9 mouse cellular contexts compared by ENCODE assay signal in genomic region chr3:83303876-83304275, GRCm38 (mm10).
DNase-seq lines count a peak whose midpoint lies in the region; ATAC-seq lines count a peak whose summit lies in the region.
"Had no signal": no experiment of that assay in that cellular context is flagged by ENCODE, and none has a peak within 500 bp of the region (broad histone marks: within the 10 kb centered on the region; RNA-seq: fewer than 3 reads in every experiment).

No protein-coding gene starts in this region.

- H3K27ac ChIP-seq in forebrain, embryonic 11.5 days (ENCODE audit: low read depth, low read length), result no peak overlapping the region
- no peak overlapping the region for H3K27ac ChIP-seq in forebrain, embryonic 15.5 days (replicated peaks)
- no peak overlapping the region for H3K27ac ChIP-seq in limb, embryonic 10.5 days
- H3K27ac ChIP-seq: embryonic facial prominence, embryonic 12.5 days had no signal

- no peaks in the 10 kb centered on the region for H3K27me3 ChIP-seq in forebrain, embryonic 11.5 days (ENCODE audit: control insufficient read depth, insufficient read depth, low read length)
- H3K27me3 ChIP-seq in forebrain, embryonic 15.5 days, result no peaks in the 10 kb centered on the region
- no peaks in the 10 kb centered on the region for H3K27me3 ChIP-seq in limb, embryonic 10.5 days (ENCODE audit: low read depth, poor library complexity, severe bottlenecking)
- H3K27me3 ChIP-seq: embryonic facial prominence, embryonic 12.5 days had no signal

- H3K36me3 ChIP-seq in forebrain, embryonic 11.5 days (ENCODE audit: control insufficient read depth, insufficient read depth, low read length), result no peaks in the 10 kb centered on the region
- H3K36me3 ChIP-seq in forebrain, embryonic 15.5 days, result no peaks in the 10 kb centered on the region
- H3K36me3 ChIP-seq in limb, embryonic 10.5 days, result no peaks in the 10 kb centered on the region
- H3K36me3 ChIP-seq: embryonic facial prominence, embryonic 12.5 days had no signal

- no peak overlapping the region for H3K9ac ChIP-seq in forebrain, embryonic 11.5 days (ENCODE audit: low read length)
- no peak overlapping the region for H3K9ac ChIP-seq in forebrain, embryonic 15.5 days (replicated peaks)
- H3K9ac ChIP-seq: embryonic facial prominence, embryonic 12.5 days had no signal

- intact Hi-C loops in left cerebral cortex, postnatal 4 days (cut with DNase I), result no loop called here

- ATAC-seq in forebrain, embryonic 11.5 days (replicated peaks; ENCODE audit: low FRiP score), result peak; percentile 63; the same call in 1 of the 2 replicates
- ATAC-seq in forebrain, embryonic 15.5 days (replicated peaks), result no peak
- ATAC-seq in CD4-positive, CD25-positive, alpha-beta regulatory T cell, adult 4 months, result no peak

- 69% methylated on average over 5 of the region's 5 CpGs for WGBS in forebrain, embryonic 11.5 days
- WGBS in forebrain, embryonic 15.5 days, result 75% methylated on average over 5 of the region's 5 CpGs
- WGBS in limb, embryonic 10.5 days, result 76% methylated on average over 5 of the region's 5 CpGs

- peak; percentile 53 for DNase-seq in forebrain, embryonic 11.5 days (ENCODE audit: low spot score)
- peak; percentile 16 for DNase-seq in left cerebral cortex, postnatal 4 days
- DNase-seq in left cerebral cortex, adult 18-20 months (ENCODE audit: low spot score in 2 of 2), result no peak
- peak; percentile 12 for DNase-seq in ES-CJ7 (ENCODE audit: low read depth, low spot score)
- peak; percentile 42 for DNase-seq in limb, embryonic 10.5 days (ENCODE audit: low spot score)
- no peak for DNase-seq in lung, postnatal 14 days

- no peaks in the 10 kb centered on the region for H3K4me1 ChIP-seq in forebrain, embryonic 11.5 days (replicated peaks; ENCODE audit: control insufficient read depth, insufficient read depth, low read length)
- no peaks in the 10 kb centered on the region for H3K4me1 ChIP-seq in forebrain, embryonic 15.5 days
- H3K4me1 ChIP-seq in limb, embryonic 10.5 days, result no peaks in the 10 kb centered on the region; the same call in 1 of the 2 replicates
- H3K4me1 ChIP-seq: embryonic facial prominence, embryonic 12.5 days had no signal

- H3K4me2 ChIP-seq in forebrain, embryonic 11.5 days (ENCODE audit: low read depth, low read length, severe bottlenecking), result no peak overlapping the region
- H3K4me2 ChIP-seq in forebrain, embryonic 15.5 days (replicated peaks), result no peak overlapping the region
- H3K4me2 ChIP-seq: embryonic facial prominence, embryonic 12.5 days had no signal

- H3K9me3 ChIP-seq in forebrain, embryonic 11.5 days (ENCODE audit: control insufficient read depth, low read length), result no peaks in the 10 kb centered on the region
- H3K9me3 ChIP-seq in forebrain, embryonic 15.5 days, result no peaks in the 10 kb centered on the region
- no peaks in the 10 kb centered on the region for H3K9me3 ChIP-seq in limb, embryonic 10.5 days (replicated peaks)
- H3K9me3 ChIP-seq: embryonic facial prominence, embryonic 12.5 days had no signal

- no peak overlapping the region for H3K4me3 ChIP-seq in forebrain, embryonic 11.5 days (ENCODE audit: low read depth, low read length)
- no peak overlapping the region for H3K4me3 ChIP-seq in forebrain, embryonic 15.5 days
- H3K4me3 ChIP-seq in limb, embryonic 10.5 days, result no peak overlapping the region
- H3K4me3 ChIP-seq: embryonic facial prominence, embryonic 12.5 days had no signal

Comparison
In these comparisons a context has a peak if more than half of its experiments do, and no peak if none do; other contexts are left out.
1. DNase-seq: peak in forebrain, embryonic 11.5 days (single experiment), left cerebral cortex, postnatal 4 days (single experiment), ES-CJ7 (single experiment) and limb, embryonic 10.5 days (single experiment); none in left cerebral cortex, adult 18-20 months (0 of 2) and lung, postnatal 14 days (single experiment).